Mouse (Mus musculus) embryonic facial prominence, embryonic 15.5 days (tissue): ENCODE results near the gene Dgcr6. TPM values are rescaled to one million over a fixed set of nuclear protein-coding genes. Genes with fewer than 3 reads are reported as not detected.

Experiments used
- ATAC-seq: fragments of 200-750 bp; cut with Nextera tagmentation; 2 replicates; pipeline ENCODE4 v1.8.0; 2017; ENCODE audit warnings: low read depth, moderate TSS enrichment; ENCODE audit not compliant: insufficient number of reproducible peaks, low FRiP score, low TSS enrichment
- H3K27ac ChIP-seq: fragments of 300-500 bp; sonication (generic); replicated peaks from 2 replicates; pipeline ENCODE4 v1.5.1; 2015; ENCODE audit warnings: mild to moderate bottlenecking, inconsistent platforms
- H3K27me3 ChIP-seq: fragments of 300-500 bp; sonication (generic); 2 replicates; pipeline ENCODE4 v1.6.1; 2015; ENCODE audit warnings: inconsistent platforms
- H3K36me3 ChIP-seq: fragments of 300-500 bp; sonication (generic); 2 replicates; pipeline ENCODE4 v1.6.1; 2015; ENCODE audit warnings: mild to moderate bottlenecking, inconsistent platforms
- H3K4me1 ChIP-seq: fragments of 300-500 bp; sonication (generic); 2 replicates; pipeline ENCODE4 v1.6.1; 2015; ENCODE audit warnings: inconsistent platforms
- H3K4me2 ChIP-seq: fragments of 300-500 bp; sonication (generic); replicated peaks from 2 replicates; pipeline ENCODE4 v1.6.1; 2015; ENCODE audit warnings: mild to moderate bottlenecking, inconsistent platforms
- H3K4me3 ChIP-seq: fragments of 300-500 bp; sonication (generic); replicated peaks from 2 replicates; pipeline ENCODE4 v1.5.1; 2015; ENCODE audit warnings: mild to moderate bottlenecking, inconsistent platforms
- H3K9ac ChIP-seq: fragments of 300-500 bp; sonication (generic); 2 replicates; pipeline ENCODE4 v1.6.1; 2015; ENCODE audit warnings: inconsistent platforms
- H3K9me3 ChIP-seq: fragments of 300-500 bp; sonication (generic); replicated peaks from 2 replicates; pipeline ENCODE4 v1.6.1; 2016; ENCODE audit warnings: inconsistent platforms
- WGBS: fragments of 180-500 bp; shearing (Covaris S2); methylation state at CpG from one replicate; pipeline ENCODE4 v1.1.7; 2015; 5-methylcytosine and 5-hydroxymethylcytosine counted together
- polyA plus RNA-seq: library from polyadenylated mRNA; unstranded; fragments of >200 nt; fragmentation: Nextera tagmentation; extraction: Ambion mirVana; gene quantifications from 2 replicates; pipeline ENCODE4 v1.2.1, GENCODE M21; 2015

The Dgcr6 gene
- polyA plus RNA-seq, 1 experiment from 2014 or later, result 108 TPM

DNA sequence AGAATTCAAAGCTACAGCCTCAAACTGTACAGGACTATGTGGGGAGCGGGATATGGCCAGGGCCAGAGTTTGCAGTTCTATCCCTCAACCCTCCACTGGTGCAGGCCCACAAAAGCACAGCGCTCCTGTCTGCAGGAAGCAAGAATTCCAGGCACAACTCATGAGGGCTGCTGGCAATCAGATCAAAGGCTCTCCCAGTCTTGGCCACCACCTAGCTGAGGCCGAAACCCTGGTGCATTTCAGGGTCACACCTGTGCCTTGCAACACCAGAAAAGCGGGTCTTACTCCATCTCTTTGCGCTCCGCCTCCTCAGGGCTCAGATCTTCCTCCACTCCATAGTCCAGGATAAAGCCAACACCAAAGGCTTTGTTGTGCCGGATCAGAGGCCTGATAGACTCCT is 31.6 kb downstream of the Dgcr6 start:
- Histone ChIP-seq H3K9me3 (no peaks in the 10 kb centered on the region), H3K36me3 (no peaks in the 10 kb centered on the region), H3K27me3 (0 out of 2 replicates have a peak, but pooled peaks cover 8% of the 10 kb centered on the region), H3K4me1 (peaks cover 20% of the 10 kb centered on the region), H3K4me3 (no peak overlapping the region), H3K9ac (no peak overlapping the region), H3K27ac (no peak overlapping the region), H3K4me2 (no peak overlapping the region)
- WGBS, result 84% methylated on average over 7 of the region's 7 CpGs
- ATAC-seq, result no peak

DNA sequence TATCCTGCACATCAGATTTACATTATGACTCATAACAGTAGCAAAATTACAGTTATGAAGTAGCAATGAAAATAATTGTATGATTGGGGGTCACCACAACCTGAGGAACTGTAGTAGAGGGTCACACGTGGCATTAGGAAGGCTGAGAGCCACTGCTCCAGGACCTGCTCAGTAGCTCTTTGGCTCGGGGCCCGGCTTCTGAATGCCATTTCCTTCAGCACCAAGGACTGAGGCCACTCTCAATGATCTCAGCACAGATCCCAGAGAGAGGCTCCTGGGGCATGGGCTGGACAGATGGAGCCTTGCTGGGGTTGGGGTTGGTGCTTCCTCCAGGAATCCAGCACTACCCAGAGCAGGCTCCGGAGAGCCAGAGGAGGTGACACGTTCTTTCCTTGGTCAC is 34.4 kb downstream of the Dgcr6 start:
- Histone ChIP-seq H3K9ac (no peak overlapping the region), H3K9me3 (no peaks in the 10 kb centered on the region), H3K4me1 (peaks cover 25% of the 10 kb centered on the region), H3K27ac (no peak overlapping the region), H3K27me3 (0 out of 2 replicates have a peak, but pooled peaks cover 8% of the 10 kb centered on the region), H3K4me3 (no peak overlapping the region), H3K36me3 (no peaks in the 10 kb centered on the region), H3K4me2 (no peak overlapping the region)
- ATAC-seq, result no peak
- WGBS, result 81% methylated on average over 5 of the region's 5 CpGs

DNA sequence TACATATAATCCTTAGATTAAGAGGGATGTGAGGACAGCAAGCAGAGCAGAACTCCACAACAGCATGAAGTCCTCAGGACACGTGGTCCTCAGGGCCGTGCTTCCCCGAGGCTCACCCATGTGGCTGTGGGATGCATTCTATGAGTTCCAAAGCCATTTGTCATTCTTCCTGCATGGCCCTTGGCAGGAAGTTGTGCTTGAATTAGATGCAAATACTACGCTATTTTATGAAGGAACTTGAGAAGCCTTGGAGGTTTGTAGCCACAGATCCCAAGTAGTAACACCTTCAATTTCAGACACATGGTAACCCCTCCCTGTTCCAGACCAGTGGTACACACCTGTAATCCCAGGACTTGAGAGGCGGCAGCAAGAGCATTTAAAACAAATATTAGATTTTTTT is 43.7 kb downstream of the Dgcr6 start:
- ATAC-seq, result no peak
- Histone ChIP-seq H3K9ac (no peak overlapping the region), H3K4me3 (no peak overlapping the region), H3K27me3 (no peaks in the 10 kb centered on the region), H3K9me3 (no peaks in the 10 kb centered on the region), H3K4me2 (no peak overlapping the region), H3K27ac (0 out of 2 replicates have a peak overlapping the region, but pooled peaks have one; percentile 31), H3K4me1 (no peaks in the 10 kb centered on the region), H3K36me3 (no peaks in the 10 kb centered on the region)
- WGBS, result 35% methylated on average over 5 of the region's 5 CpGs

DNA sequence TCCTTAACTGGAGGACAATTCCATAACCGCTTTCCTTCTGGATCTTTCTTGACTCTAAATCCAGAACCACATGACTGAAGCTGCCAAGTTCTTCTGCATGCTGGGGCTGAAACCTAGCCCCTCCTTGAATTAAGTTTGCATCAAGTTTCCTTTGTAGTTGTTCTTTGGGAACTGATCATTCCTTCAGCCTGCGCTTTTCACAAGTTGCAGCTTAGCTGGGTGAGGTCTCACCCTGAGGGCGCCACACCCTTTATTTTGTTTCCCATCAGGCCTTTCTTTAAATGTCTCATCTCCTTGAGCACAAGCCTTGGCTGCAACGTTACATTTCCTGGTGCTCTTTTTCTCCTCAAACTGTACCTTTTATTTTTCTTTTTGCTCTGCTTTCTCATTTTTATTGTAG is 50.2 kb downstream of the Dgcr6 start:
- H3K4me3 ChIP-seq, result no peak overlapping the region

DNA sequence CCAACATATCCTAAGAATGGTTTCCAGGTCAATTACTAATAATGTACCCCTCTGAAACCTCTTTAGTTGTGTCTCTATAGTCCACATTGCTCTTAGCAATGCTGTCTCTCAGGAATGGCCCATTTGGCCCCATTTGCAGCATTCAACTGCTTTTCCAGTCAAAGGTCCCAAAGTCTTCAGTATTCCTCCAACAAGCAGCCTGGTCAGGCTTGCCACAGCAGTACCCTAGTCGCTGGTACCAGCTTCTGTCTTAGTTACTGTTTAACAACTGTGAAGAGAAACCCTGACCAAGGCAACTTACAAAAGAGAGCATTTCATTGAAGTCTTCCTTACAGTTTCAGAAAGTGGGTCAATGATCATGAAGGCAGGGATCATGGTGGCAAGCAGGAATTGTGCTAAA is 50.7 kb downstream of the Dgcr6 start:
- H3K4me1 ChIP-seq, result peaks cover 4% of the 10 kb centered on the region; the same call in 1 of the 2 replicates
- peak overlapping the region; percentile 24; the same call in 1 of the 2 replicates for H3K27ac ChIP-seq
- no peaks in the 10 kb centered on the region for H3K27me3 ChIP-seq
- H3K4me2 ChIP-seq, result no peak overlapping the region
- no peak overlapping the region for H3K9ac ChIP-seq
- H3K36me3 ChIP-seq, result no peaks in the 10 kb centered on the region
- no peaks in the 10 kb centered on the region for H3K9me3 ChIP-seq
- WGBS, result 92% methylated on average over 1 of the region's 1 CpGs
- ATAC-seq, result no peak
- no peak overlapping the region for H3K4me3 ChIP-seq

More for the DNA sequence above, 50.2 kb downstream of the Dgcr6 start:
- H3K9ac ChIP-seq, result no peak overlapping the region
- H3K36me3 ChIP-seq, result no peaks in the 10 kb centered on the region
- no peak overlapping the region for H3K4me2 ChIP-seq
- no peaks in the 10 kb centered on the region for H3K9me3 ChIP-seq
- H3K4me1 ChIP-seq, result peaks cover 4% of the 10 kb centered on the region; the same call in 1 of the 2 replicates
- ATAC-seq, result no peak
- 63% methylated on average over 4 of the region's 4 CpGs for WGBS
- H3K27ac ChIP-seq, result no peak overlapping the region
- H3K27me3 ChIP-seq, result no peaks in the 10 kb centered on the region

DNA sequence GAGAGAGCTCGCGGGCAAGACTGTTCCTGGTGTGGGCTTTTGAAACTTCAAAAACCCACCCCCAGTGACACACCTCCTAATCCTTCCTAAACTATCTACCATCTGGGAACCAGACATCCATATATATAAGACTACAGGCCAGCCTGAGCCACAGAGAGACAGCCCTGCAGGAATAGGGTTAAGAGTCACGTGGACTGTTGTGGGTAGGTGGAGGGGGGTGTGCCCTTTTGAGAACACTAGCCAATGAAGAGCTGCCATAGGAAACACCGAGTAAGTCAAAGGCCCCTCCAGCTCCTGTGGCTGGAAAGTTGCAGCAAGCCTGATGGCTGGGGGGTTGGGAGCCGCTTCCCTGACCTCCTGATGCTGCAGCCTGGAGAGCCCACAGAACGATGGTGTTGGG is 51.1 kb downstream of the Dgcr6 start:
- Histone ChIP-seq H3K9me3 (no peaks in the 10 kb centered on the region), H3K4me3 (no peak overlapping the region), H3K27me3 (no peaks in the 10 kb centered on the region), H3K4me2 (no peak overlapping the region), H3K9ac (no peak overlapping the region), H3K4me1 (peaks cover 4% of the 10 kb centered on the region; the same call in 1 of the 2 replicates), H3K27ac (no peak overlapping the region), H3K36me3 (no peaks in the 10 kb centered on the region)
- WGBS, result 35% methylated on average over 6 of the region's 6 CpGs
- ATAC-seq, result no peak

DNA sequence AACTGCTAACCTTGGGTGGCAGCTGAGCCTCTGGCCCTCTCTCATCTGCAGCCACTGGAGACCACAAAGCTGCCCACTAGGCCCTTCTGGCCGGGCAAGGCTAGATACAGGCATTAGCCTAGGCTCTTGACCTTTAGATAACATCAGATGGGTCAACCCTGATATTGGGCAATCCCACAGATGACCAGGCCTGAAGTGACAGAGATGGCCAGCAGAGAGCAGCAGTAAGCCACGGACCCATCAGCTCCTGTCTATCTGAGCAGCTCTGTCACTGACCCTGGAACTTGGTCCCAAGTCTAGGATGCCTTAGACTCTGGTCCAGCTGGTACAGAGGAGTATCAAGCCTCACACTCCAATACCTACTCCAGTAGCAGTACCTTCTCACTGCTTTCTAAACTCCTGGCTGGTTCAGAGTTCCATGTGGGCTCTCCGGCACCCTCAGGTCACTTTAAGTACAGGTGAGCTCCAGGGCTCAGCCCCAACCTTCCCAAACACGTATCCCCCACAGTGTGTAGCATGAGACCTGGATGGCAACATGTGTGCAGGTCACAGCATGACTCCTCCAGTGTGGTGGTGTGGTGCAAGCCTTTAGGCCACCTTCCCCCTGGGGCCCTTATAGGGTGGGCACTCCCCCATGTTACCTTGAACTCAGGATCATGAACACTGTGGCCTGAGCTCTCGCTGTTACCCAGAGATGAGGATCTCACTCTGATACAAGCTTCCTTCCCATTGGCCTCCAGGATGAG is 55.7 kb downstream of the Dgcr6 start:
- no peak for ATAC-seq
- Histone ChIP-seq H3K9ac (no peak overlapping the region), H3K4me1 (peaks cover 4% of the 10 kb centered on the region; the same call in 1 of the 2 replicates), H3K4me3 (no peak overlapping the region), H3K9me3 (0 out of 2 replicates have a peak, but pooled peaks cover 4% of the 10 kb centered on the region), H3K36me3 (no peaks in the 10 kb centered on the region), H3K4me2 (no peak overlapping the region), H3K27me3 (no peaks in the 10 kb centered on the region), H3K27ac (no peak overlapping the region)
- 49% methylated on average over 5 of the region's 5 CpGs for WGBS

DNA sequence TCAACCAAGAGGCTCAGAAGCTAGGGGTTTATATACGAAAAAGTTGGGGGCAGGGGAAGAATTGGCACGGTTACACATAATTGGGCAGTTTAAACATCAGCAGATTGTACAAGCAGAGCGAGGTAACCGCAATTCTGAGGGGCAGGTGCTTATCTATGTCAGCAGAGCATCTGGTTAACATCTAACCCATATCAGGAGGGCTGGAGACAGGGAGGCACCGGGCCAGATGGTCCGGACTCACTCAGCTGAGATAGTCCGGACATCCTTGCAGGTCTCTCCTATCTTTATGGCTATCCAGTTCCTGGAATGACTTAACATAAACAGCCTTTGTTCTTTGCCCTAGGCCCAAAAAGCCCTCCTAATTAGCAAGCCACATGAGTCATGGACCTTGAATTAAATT is 58.4 kb downstream of the Dgcr6 start:
- 83% methylated on average over 7 of the region's 7 CpGs for WGBS
- no peak for ATAC-seq
- Histone ChIP-seq H3K36me3 (no peaks in the 10 kb centered on the region), H3K4me3 (no peak overlapping the region), H3K9ac (no peak overlapping the region), H3K27ac (no peak overlapping the region), H3K4me1 (no peaks in the 10 kb centered on the region), H3K4me2 (no peak overlapping the region), H3K9me3 (0 out of 2 replicates have a peak, but pooled peaks cover 4% of the 10 kb centered on the region), H3K27me3 (no peaks in the 10 kb centered on the region)

DNA sequence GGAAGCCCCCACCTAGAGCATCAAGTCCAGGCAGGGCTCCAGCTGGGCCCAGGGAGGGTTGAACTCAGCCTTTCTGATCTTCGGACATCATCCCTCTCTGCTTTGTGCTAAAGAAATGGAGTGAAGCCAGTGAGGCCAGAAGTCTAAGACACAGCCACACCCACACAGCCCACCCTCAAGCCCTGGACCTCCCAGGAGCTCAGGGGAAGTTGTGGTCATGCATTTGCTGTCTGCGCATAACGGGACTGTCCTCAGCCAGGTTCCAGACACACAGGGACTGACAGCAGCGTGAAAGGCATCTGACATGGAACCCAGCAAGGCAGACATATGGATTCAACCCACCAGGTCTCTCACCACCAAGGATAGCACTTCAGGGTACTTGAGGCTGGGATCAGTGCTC is 63.8 kb downstream of the Dgcr6 start:
- no peak overlapping the region for H3K4me3 ChIP-seq
- no peak overlapping the region for H3K27ac ChIP-seq
- no peaks in the 10 kb centered on the region for H3K27me3 ChIP-seq
- no peak overlapping the region for H3K9ac ChIP-seq
- WGBS, result 72% methylated on average over 4 of the region's 4 CpGs
- no peak overlapping the region for H3K4me2 ChIP-seq
- H3K4me1 ChIP-seq, result no peaks in the 10 kb centered on the region
- no peaks in the 10 kb centered on the region for H3K36me3 ChIP-seq
- H3K9me3 ChIP-seq, result no peaks in the 10 kb centered on the region
- ATAC-seq, result no peak

DNA sequence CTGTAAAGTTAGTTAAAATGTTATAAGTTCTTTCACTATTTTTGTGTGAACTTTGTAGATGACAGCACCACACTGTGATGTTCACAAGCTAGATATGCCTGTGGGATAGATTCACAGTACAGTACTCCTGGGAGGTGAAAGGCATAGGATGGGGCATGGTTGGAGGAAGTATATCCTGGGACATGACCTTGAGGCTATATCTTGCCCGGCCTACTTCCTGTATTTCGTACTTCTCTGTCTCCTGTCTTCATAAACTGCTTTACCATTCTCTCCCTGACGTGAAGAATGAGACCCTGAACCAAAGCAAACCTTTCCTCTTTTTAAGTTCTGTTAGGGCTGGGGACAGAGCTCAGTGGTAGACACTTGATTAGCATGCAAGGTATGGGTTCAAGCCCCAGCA is 65.6 kb downstream of the Dgcr6 start:
- Histone ChIP-seq H3K27ac (no peak overlapping the region), H3K27me3 (no peaks in the 10 kb centered on the region), H3K4me3 (no peak overlapping the region), H3K4me2 (no peak overlapping the region), H3K4me1 (no peaks in the 10 kb centered on the region), H3K9ac (no peak overlapping the region), H3K9me3 (no peaks in the 10 kb centered on the region), H3K36me3 (no peaks in the 10 kb centered on the region)
- WGBS, result 69% methylated on average over 3 of the region's 3 CpGs
- no peak for ATAC-seq

DNA sequence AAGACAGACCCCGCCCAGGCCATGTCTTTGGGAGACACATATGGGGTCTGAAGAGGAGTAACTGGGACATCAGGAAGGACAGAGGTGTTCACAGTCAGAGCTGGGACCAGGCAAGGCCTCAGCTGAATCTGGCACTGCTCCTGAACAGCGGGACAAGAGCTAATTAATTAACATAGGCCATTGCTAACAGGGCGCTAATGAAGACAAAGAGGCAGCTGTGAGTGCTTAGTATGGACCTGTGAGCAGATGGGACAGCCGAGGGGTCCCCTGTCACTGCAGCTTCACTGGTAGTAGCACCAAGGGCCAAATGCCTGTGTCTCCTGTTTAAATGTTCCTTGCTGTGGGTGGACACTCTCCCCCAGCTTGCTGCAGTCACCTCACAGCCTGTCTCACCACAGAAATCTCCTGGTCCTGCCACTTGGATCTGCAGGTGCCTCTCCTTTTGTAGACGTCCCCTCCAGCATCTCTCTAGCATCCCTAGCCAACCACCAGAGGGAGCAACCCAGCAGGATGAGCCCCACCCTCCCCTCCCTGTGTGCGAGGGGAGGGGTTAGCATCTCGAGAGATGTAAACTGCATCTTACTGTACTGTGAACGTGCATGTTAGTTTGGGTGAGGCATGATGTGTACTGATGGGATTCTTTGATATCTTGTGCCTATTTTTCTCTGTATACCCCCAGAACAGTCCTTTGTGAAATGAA is 66.5 kb downstream of the Dgcr6 start:
- H3K36me3 ChIP-seq, result no peaks in the 10 kb centered on the region
- H3K4me3 ChIP-seq, result no peak overlapping the region
- H3K27ac ChIP-seq, result no peak overlapping the region
- ATAC-seq, result no peak
- no peak overlapping the region for H3K4me2 ChIP-seq
- H3K27me3 ChIP-seq, result 0 out of 2 replicates have a peak, but pooled peaks cover 3% of the 10 kb centered on the region
- no peak overlapping the region for H3K9ac ChIP-seq
- no peaks in the 10 kb centered on the region for H3K4me1 ChIP-seq
- H3K9me3 ChIP-seq, result no peaks in the 10 kb centered on the region
- 22% methylated on average over 8 of the region's 8 CpGs for WGBS
